8 mouse cellular contexts compared by ENCODE assay signal in the genomic region with DNA sequence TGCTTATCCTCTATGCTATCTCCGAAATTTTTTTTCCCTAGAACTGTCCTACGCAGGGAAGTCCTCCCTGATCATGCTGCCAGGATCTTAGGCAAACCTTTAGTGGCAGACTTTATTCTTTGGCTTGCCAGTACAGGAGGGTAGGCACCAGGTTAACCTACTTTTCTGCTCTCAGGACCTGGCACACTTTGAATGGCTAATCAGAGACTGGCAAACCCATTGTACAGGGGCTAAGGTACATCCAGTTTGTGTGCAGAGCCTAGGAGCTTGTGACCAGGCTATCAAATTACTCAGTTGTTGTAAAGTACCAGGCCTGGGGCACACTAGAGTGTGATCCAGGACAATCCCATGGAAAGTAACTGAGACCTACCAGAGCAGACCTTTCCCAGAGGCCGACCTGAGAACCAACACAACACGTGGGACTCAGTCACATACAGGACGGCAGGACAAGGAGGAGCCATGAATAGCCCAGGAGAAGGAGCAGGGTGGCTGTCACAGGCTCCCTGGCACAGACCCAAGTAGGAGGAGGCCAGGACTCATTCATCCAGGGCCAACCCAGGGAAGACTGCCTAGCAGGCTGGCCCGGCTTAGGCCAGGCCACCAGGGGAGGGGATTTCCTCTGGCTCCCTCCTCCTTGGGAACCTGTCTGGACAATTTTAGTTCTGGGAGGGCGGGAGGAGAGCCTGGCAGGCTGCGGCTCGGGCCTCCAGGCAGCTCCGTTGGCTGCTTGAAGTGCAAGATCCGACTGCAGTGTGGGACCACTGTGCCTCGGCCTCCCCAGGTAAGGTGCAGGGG. TPM values are rescaled to one million over a fixed set of nuclear protein-coding genes. Genes with fewer than 3 reads are reported as not detected.
DNase-seq lines count a peak whose midpoint lies in the region; ATAC-seq and TF ChIP-seq lines count a peak whose summit lies in the region.

TSS of gene Rhbdl2 (plus strand) at position 684 of the 795 bp plus-strand sequence.

- peak within 1 kb of the TSS; percentile 26; the same call in 1 of the 2 replicates for H3K9ac ChIP-seq in forebrain, embryonic 13.5 days
- H3K9ac ChIP-seq in heart, postnatal 0 days (replicated peaks; ENCODE audit: low read depth, low read length), result 0 out of 2 replicates have a peak within 1 kb of the TSS, but pooled peaks have one; percentile 18
- no peak within 1 kb of the TSS for H3K9ac ChIP-seq in lung, embryonic 14.5 days

- H3K4me2 ChIP-seq in forebrain, embryonic 13.5 days, result peak within 1 kb of the TSS; percentile 34
- H3K4me2 ChIP-seq in heart, postnatal 0 days (ENCODE audit: low read depth, low read length), result peak within 1 kb of the TSS; percentile 55
- H3K4me2 ChIP-seq in lung, embryonic 14.5 days, result peak within 1 kb of the TSS; percentile 44; the same call in 1 of the 2 replicates

- peaks cover 12% of the 10 kb centered on the region for H3K4me1 ChIP-seq in forebrain, embryonic 13.5 days
- H3K4me1 ChIP-seq in heart, postnatal 0 days (ENCODE audit: control insufficient read depth, insufficient read depth), result 0 out of 2 replicates have a peak, but pooled peaks cover 6% of the 10 kb centered on the region
- 0 out of 2 replicates have a peak, but pooled peaks cover 3% of the 10 kb centered on the region for H3K4me1 ChIP-seq in lung, embryonic 14.5 days (ENCODE audit: insufficient read depth)

- H3K27me3 ChIP-seq in forebrain, embryonic 13.5 days, result no peaks in the 10 kb centered on the region
- H3K27me3 ChIP-seq in heart, postnatal 0 days (ENCODE audit: control insufficient read depth, insufficient read depth, low read length), result no peaks in the 10 kb centered on the region
- no peaks in the 10 kb centered on the region for H3K27me3 ChIP-seq in lung, embryonic 14.5 days (ENCODE audit: insufficient read depth, low read length)

- no peak within 1 kb of the TSS for H3K4me3 ChIP-seq in forebrain, embryonic 13.5 days
- peak within 1 kb of the TSS; percentile 22; the same call in 1 of the 2 replicates for H3K4me3 ChIP-seq in heart, postnatal 0 days (ENCODE audit: low read depth, low read length)
- no peak within 1 kb of the TSS; the same call in 1 of the 2 replicates for H3K4me3 ChIP-seq in lung, embryonic 14.5 days (ENCODE audit: low read depth, low read length)

- WGBS in forebrain, embryonic 13.5 days, result 19% methylated on average over 12 of the region's 12 CpGs
- WGBS in heart, postnatal 0 days, result 18% methylated on average over 11 of the region's 12 CpGs
- 27% methylated on average over 12 of the region's 12 CpGs for WGBS in lung, embryonic 14.5 days

- no peaks in the 10 kb centered on the region for H3K36me3 ChIP-seq in forebrain, embryonic 13.5 days (ENCODE audit: poor library complexity, severe bottlenecking)
- H3K36me3 ChIP-seq in heart, postnatal 0 days (replicated peaks; ENCODE audit: control insufficient read depth, insufficient read depth, low read length), result no peaks in the 10 kb centered on the region
- H3K36me3 ChIP-seq in lung, embryonic 14.5 days (ENCODE audit: insufficient read depth), result no peaks in the 10 kb centered on the region

- no peaks in the 10 kb centered on the region for H3K9me3 ChIP-seq in forebrain, embryonic 13.5 days (replicated peaks)
- no peaks in the 10 kb centered on the region for H3K9me3 ChIP-seq in heart, postnatal 0 days (replicated peaks; ENCODE audit: control insufficient read depth, low read length)
- H3K9me3 ChIP-seq in lung, embryonic 14.5 days (ENCODE audit: low read depth, low read length), result no peaks in the 10 kb centered on the region

- peak; percentile 20; the same call in 1 of the 2 replicates for TF ChIP-seq CTCF in heart, postnatal 0 days (IDR thresholded peaks at IDR 0.05; ENCODE audit: low read depth)
- no peak for TF ChIP-seq CTCF in lung, embryonic 14.5 days (IDR thresholded peaks at IDR 0.05; ENCODE audit: low read depth)

- TF ChIP-seq EP300 in heart, postnatal 0 days (IDR thresholded peaks at IDR 0.05; ENCODE audit: low read depth), result no peak

- peak; percentile 83 for ATAC-seq in forebrain, embryonic 13.5 days
- peak; percentile 97 for ATAC-seq in heart, postnatal 0 days (ENCODE audit: insufficient read depth, low read depth)
- ATAC-seq in lung, embryonic 14.5 days (ENCODE audit: insufficient read depth), result peak; percentile 92

- H3K27ac ChIP-seq in forebrain, embryonic 13.5 days, result peak within 1 kb of the TSS; percentile 11; the same call in 1 of the 2 replicates
- no peak within 1 kb of the TSS for H3K27ac ChIP-seq in heart, postnatal 0 days (ENCODE audit: low read depth)
- H3K27ac ChIP-seq in lung, embryonic 14.5 days (ENCODE audit: low read depth), result no peak within 1 kb of the TSS

- DNase-seq in Muller cell, postnatal 12 days (ENCODE audit: inconsistent ontology term), result peak; percentile 88
- peak; percentile 61 for DNase-seq in cerebellum, adult 11-12 months
- DNase-seq in heart, postnatal 0 days (ENCODE audit: low spot score), result peak; percentile 86
- peak; percentile 90 for DNase-seq in kidney, postnatal 14 days
- DNase-seq in lung, embryonic 14.5 days, result peak; percentile 79
- peak; percentile 30 for DNase-seq in right cerebral cortex, postnatal 25 days
- DNase-seq in T-cell, adult 2 months (ENCODE audit: low spot score), result no peak

RNA-seq across cellular contexts. Expression of gene Rhbdl2, which starts in this region (rescaled TPM):
- polyA plus RNA-seq in forebrain, embryonic 13.5 days (2015; fragmentation: Nextera tagmentation; extraction: Ambion mirVana), result 0.61 and 1.3 TPM in 2 replicates
- total RNA-seq in heart, postnatal 0 days (2014; rRNA removed; ENCODE audit: low replicate concordance), result 0.95 TPM in 1 of 2 replicates, not detected in the other
- polyA plus RNA-seq in heart, postnatal 0 days (2015; fragmentation: Nextera tagmentation; extraction: Ambion mirVana), result 0.81 and 1.1 TPM in 2 replicates
- polyA plus RNA-seq in lung, embryonic 14.5 days (2014; fragmentation: Nextera tagmentation; extraction: Ambion mirVana), result 0.72 and 1.1 TPM in 2 replicates
